Mouse (Mus musculus) liver, postnatal 0 days (tissue): ENCODE measurements around the gene Cpne6.

Experiments
- CTCF ChIP-seq: sonication (generic); IDR thresholded peaks from 2 replicates; pipeline ENCODE4 v1.5.1; 2016; ENCODE audit warnings: antibody characterized with exemption, low read depth
- EP300 ChIP-seq: IDR thresholded peaks from 2 replicates; pipeline ENCODE4 v1.6.1; 2016; ENCODE audit warnings: antibody characterized with exemption, low read depth, mild to moderate bottlenecking

DNA sequence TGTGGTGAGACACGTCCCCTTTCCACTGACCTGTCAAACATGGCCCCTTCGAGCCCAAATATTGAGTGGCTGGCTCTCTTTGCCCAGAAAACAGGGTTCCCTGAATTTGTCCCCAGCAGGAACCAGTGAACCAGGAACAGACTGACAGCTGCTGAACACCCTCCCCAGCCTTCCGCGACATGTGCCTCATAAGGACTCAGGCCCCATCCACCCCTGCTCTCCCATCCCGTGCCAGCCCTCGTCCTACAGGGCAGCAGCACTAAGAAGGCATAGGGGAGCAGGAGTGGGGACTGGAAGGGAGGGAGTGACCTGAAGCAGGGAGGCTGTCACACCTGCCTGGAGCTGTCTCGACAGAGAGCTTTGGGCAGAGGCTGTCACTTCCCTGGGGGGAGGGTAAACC lies 2.4 kb upstream of the Cpne6 start:
- TF ChIP-seq EP300 = no peak
- TF ChIP-seq CTCF = no peak
